Mouse (Mus musculus): ENCODE data around the gene Crybb3. TPM values are rescaled to one million over a fixed set of nuclear protein-coding genes. Genes with fewer than 3 reads are reported as not detected.

Gene Crybb3
- polyA plus RNA-seq, 1 experiment = 21.0 TPM

DNA sequence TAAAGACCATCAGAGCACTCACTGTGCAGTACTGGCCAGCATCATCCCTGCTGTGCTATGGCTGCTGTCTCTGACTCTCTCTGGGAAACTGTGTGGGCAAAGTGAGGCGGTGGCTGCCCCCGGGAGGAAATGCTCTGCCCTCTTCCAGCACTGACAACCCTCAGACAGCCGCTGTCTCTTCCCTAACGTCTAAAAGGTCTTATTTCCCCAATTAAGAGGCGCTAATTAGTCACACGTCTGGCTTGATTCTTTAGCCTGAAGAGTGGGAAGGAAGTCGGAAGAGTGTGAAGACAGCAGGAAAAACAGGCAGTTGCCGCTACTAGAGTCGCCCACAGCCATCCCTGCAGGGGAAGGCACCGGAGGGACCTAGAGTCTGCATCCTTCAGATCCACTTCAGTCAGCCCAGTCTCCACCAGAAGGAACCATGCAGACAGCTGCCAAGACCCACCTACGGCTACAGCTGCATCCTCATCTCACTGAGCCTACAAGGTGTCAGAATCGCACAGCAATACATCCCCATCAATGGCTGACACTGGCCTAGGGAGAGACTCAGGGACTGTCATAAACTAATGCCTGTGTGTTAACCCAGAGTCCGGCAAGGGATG lies 38.6 kb upstream of the Crybb3 start:
- no peaks in the 10 kb centered on the region for H3K27me3 ChIP-seq (ENCODE audit: control insufficient read depth, insufficient read depth, low read length)
- WGBS = 65% methylated on average over 13 of the region's 13 CpGs

DNA sequence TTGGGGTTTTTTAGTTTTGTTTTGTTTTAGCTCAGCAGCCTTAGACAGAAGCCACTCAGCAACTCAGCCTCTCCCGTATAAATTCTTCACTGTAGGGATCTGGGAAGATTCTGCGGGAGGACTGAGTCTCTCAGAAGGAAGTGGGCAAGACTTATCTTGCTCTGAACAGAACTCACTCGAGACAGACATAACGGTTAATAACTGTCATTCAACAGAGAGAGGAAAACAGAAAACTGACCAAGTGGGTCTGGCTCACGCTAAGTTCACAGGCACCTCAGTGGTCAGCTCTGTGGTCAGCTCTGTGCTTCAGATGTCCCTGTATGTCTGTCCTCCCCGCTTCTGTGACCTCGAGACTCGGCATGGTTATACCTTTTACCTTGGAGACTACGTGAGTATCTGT lies 37.9 kb upstream of the Crybb3 start:
- H3K27ac ChIP-seq (ENCODE audit: insufficient read depth, low read depth, low read length) = no peak overlapping the region

More for the DNA sequence above, 38.6 kb upstream of the Crybb3 start:
- Histone ChIP-seq H3K4me1 (ENCODE audit: control insufficient read depth, insufficient read depth, insufficient read length, low read length) (peaks cover 15% of the 10 kb centered on the region), H3K36me3 (ENCODE audit: control insufficient read depth, insufficient read depth, low read length) (peaks cover 11% of the 10 kb centered on the region; the same call in 1 of the 2 replicates), H3K27ac (ENCODE audit: insufficient read depth, low read depth, low read length) (no peak overlapping the region), H3K4me3 (ENCODE audit: low read depth, low read length) (no peak overlapping the region)
- TF ChIP-seq POLR2A (IDR thresholded peaks at IDR 0.05; ENCODE audit: low read depth, low read length) (no peak), CTCF (IDR thresholded peaks at IDR 0.05; ENCODE audit: extremely low read depth, insufficient read length, insufficient replicate concordance, low read depth, low read length) (no peak)

DNA sequence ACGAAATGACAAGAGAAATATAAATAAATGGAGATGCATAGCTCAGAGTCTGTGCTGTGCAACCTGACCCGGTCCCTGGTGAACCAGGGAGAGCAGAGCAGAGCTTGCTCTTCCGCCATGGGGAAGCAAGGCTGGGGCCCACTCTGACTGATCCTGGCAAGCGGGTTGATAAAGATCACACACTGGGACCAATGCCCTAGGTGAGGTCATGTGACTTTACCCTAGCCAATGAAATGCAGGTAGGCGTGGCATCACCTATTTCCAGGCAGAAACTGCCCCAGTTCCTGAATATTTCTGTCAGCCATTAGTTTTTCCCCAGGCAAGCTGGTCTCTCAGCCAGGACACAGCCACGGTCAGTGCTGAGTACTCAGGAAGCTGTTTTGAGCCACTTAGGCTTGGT lies 37.3 kb upstream of the Crybb3 start:
- Histone ChIP-seq H3K4me1 (ENCODE audit: control insufficient read depth, insufficient read depth, insufficient read length, low read length) (peaks cover 22% of the 10 kb centered on the region), H3K27ac (ENCODE audit: insufficient read depth, low read depth, low read length) (no peak overlapping the region), H3K4me3 (ENCODE audit: low read depth, low read length) (no peak overlapping the region), H3K36me3 (ENCODE audit: control insufficient read depth, insufficient read depth, low read length) (peaks cover 11% of the 10 kb centered on the region; the same call in 1 of the 2 replicates), H3K27me3 (ENCODE audit: control insufficient read depth, insufficient read depth, low read length) (no peaks in the 10 kb centered on the region)
- 25% methylated on average over 6 of the region's 6 CpGs for WGBS
- TF ChIP-seq CTCF (IDR thresholded peaks at IDR 0.05; ENCODE audit: extremely low read depth, insufficient read length, insufficient replicate concordance, low read depth, low read length) (no peak), POLR2A (IDR thresholded peaks at IDR 0.05; ENCODE audit: low read depth, low read length) (no peak; the same call in 1 of the 2 replicates)

More for the DNA sequence above, 37.9 kb upstream of the Crybb3 start:
- TF ChIP-seq POLR2A (IDR thresholded peaks at IDR 0.05; ENCODE audit: low read depth, low read length) (no peak), CTCF (IDR thresholded peaks at IDR 0.05; ENCODE audit: extremely low read depth, insufficient read length, insufficient replicate concordance, low read depth, low read length) (no peak)
- 58% methylated on average over 9 of the region's 9 CpGs for WGBS
- H3K36me3 ChIP-seq (ENCODE audit: control insufficient read depth, insufficient read depth, low read length) = peaks cover 12% of the 10 kb centered on the region; the same call in 1 of the 2 replicates
- peaks cover 18% of the 10 kb centered on the region for H3K4me1 ChIP-seq (ENCODE audit: control insufficient read depth, insufficient read depth, insufficient read length, low read length)
- H3K4me3 ChIP-seq (ENCODE audit: low read depth, low read length) = no peak overlapping the region
- no peaks in the 10 kb centered on the region for H3K27me3 ChIP-seq (ENCODE audit: control insufficient read depth, insufficient read depth, low read length)

DNA sequence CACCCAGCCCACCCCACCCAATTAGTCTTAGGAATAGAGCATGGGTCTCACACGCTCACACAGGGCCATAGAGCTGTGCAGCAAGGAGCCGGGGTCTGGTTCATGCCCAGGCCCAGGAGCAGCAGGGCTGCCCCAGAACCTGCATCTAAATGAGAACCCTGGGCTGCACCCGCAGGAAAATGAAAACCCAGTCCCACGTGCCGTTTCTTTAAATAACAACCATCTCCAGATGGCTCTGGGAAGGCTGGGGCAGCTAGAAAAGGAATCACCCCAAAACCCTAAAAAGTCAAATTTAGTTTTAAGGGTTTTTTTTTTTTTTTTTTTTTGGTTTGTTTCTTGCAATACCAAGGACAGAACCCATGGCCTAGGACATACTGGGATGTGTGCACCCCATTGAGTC lies 36.0 kb upstream of the Crybb3 start:
- Histone ChIP-seq H3K4me3 (ENCODE audit: low read depth, low read length) (no peak overlapping the region), H3K27ac (ENCODE audit: insufficient read depth, low read depth, low read length) (no peak overlapping the region), H3K27me3 (ENCODE audit: control insufficient read depth, insufficient read depth, low read length) (no peaks in the 10 kb centered on the region), H3K4me1 (ENCODE audit: control insufficient read depth, insufficient read depth, insufficient read length, low read length) (peaks cover 22% of the 10 kb centered on the region), H3K36me3 (ENCODE audit: control insufficient read depth, insufficient read depth, low read length) (peaks cover 9% of the 10 kb centered on the region; the same call in 1 of the 2 replicates)
- TF ChIP-seq CTCF (IDR thresholded peaks at IDR 0.05; ENCODE audit: extremely low read depth, insufficient read length, insufficient replicate concordance, low read depth, low read length) = no peak
- no peak for TF ChIP-seq POLR2A (IDR thresholded peaks at IDR 0.05; ENCODE audit: low read depth, low read length)
- 91% methylated on average over 5 of the region's 5 CpGs for WGBS

DNA sequence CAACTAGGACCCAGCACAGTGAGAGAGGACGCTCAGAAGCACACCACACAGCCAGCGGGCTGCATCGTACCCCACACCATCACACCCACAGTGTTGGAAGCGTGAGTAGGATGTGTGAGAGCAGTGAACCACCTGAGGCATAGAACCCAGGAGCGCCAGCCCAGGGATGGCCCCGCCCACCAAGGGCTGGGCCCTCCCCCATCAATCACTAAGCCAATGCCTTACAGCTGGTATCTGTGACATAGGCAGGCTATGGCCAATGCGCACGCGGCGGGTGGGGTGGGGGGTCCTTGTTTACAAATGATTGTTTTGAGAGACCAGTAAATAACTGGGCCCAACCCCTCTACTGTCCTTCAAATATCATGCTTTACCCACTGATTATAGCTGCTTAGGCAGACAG lies 34.5 kb upstream of the Crybb3 start:
- no peaks in the 10 kb centered on the region for H3K27me3 ChIP-seq (ENCODE audit: control insufficient read depth, insufficient read depth, low read length)
- no peak overlapping the region for H3K4me3 ChIP-seq (ENCODE audit: low read depth, low read length)
- no peak overlapping the region for H3K27ac ChIP-seq (ENCODE audit: insufficient read depth, low read depth, low read length)
- 85% methylated on average over 10 of the region's 10 CpGs for whole genome bisulfite sequencing
- peaks cover 19% of the 10 kb centered on the region for H3K4me1 ChIP-seq (ENCODE audit: control insufficient read depth, insufficient read depth, insufficient read length, low read length)
- peaks cover 6% of the 10 kb centered on the region; the same call in 1 of the 2 replicates for H3K36me3 ChIP-seq (ENCODE audit: control insufficient read depth, insufficient read depth, low read length)
- TF ChIP-seq POLR2A (IDR thresholded peaks at IDR 0.05; ENCODE audit: low read depth, low read length) (no peak), CTCF (IDR thresholded peaks at IDR 0.05; ENCODE audit: extremely low read depth, insufficient read length, insufficient replicate concordance, low read depth, low read length) (no peak)

DNA sequence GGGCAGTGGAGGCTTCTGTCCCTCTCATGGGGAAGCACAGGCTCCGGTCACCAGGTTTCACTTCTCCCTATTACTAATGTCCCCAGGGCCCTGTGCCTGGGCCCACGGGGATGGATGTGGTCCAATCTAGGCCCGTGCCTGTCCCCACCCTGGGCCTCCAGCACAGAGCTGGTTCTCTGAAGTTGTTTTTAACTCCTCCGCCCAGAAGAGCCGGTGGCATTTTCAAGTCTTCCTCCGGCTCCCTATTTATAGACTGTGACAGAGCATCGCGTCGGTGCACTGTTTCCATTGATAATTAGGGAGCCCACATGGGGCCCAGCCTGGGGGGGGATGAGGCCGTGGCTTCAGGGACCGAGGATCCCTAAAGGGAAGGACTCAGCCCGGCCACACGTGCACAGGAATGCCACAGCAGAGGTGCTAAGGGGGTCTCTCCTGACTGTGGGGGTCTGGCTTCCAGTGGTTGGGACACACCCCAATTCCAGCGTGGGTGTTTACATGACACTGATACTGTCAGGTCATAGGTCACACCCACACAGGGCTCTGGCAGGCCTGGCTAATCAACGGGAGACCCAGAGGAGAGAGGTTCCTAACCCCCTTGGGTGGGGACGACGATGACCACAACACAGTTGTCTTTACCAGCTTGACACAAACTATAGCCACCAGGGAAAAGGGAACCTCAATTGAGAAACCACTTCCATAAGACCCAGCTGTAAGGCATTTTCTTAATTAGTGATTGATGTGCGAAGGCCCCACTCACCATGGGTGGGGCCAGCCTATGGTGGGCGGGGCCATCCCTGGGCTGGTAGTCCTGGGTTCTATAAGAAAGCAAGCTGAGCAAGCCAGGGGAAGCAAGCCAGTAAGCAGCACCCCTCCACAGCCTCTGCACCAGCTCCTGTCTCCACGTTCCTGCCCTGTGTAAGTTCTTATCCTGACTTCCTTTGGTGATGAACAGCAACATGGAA lies 33.2 kb upstream of the Crybb3 start:
- WGBS = 32% methylated on average over 20 of the region's 20 CpGs
- TF ChIP-seq POLR2A (IDR thresholded peaks at IDR 0.05; ENCODE audit: low read depth, low read length) (no peak), CTCF (IDR thresholded peaks at IDR 0.05; ENCODE audit: extremely low read depth, insufficient read length, insufficient replicate concordance, low read depth, low read length) (no peak)
- no peak overlapping the region for H3K27ac ChIP-seq (ENCODE audit: insufficient read depth, low read depth, low read length)
- H3K27me3 ChIP-seq (ENCODE audit: control insufficient read depth, insufficient read depth, low read length) = no peaks in the 10 kb centered on the region
- peaks cover 10% of the 10 kb centered on the region for H3K4me1 ChIP-seq (ENCODE audit: control insufficient read depth, insufficient read depth, insufficient read length, low read length)
- peaks cover 6% of the 10 kb centered on the region; the same call in 1 of the 2 replicates for H3K36me3 ChIP-seq (ENCODE audit: control insufficient read depth, insufficient read depth, low read length)
- no peak overlapping the region for H3K4me3 ChIP-seq (ENCODE audit: low read depth, low read length)

DNA sequence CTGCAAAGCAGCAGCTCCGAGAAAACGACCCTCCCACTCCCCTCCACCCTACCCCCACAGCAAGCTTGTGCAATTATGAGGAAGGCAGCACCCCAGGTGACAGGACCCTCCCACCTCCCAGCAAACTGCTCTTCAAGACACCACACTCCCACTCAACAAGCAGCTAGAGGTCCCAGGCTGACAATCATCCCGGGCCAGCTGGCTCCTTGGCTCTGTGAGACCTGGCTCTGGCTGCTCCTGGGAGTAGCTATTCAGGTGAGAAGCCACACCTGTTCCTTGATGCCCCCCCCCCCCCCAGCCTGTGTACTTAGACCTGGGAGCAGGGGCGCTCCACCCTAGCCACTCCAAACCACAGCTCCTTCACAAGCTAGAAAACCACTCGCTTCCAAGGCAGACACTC lies 31.7 kb upstream of the Crybb3 start:
- Histone ChIP-seq H3K36me3 (ENCODE audit: control insufficient read depth, insufficient read depth, low read length) (peaks cover 6% of the 10 kb centered on the region; the same call in 1 of the 2 replicates), H3K4me1 (ENCODE audit: control insufficient read depth, insufficient read depth, insufficient read length, low read length) (peaks cover 7% of the 10 kb centered on the region), H3K27ac (ENCODE audit: insufficient read depth, low read depth, low read length) (no peak overlapping the region), H3K27me3 (ENCODE audit: control insufficient read depth, insufficient read depth, low read length) (no peaks in the 10 kb centered on the region), H3K4me3 (ENCODE audit: low read depth, low read length) (no peak overlapping the region)
- no peak for TF ChIP-seq POLR2A (IDR thresholded peaks at IDR 0.05; ENCODE audit: low read depth, low read length)
- no peak for TF ChIP-seq CTCF (IDR thresholded peaks at IDR 0.05; ENCODE audit: extremely low read depth, insufficient read length, insufficient replicate concordance, low read depth, low read length)
- WGBS = 13% methylated on average over 5 of the region's 5 CpGs

Data from small intestine, adult 2 months (tissue).